Mouse (Mus musculus): ENCODE results near the gene Fzd4.

DNA sequence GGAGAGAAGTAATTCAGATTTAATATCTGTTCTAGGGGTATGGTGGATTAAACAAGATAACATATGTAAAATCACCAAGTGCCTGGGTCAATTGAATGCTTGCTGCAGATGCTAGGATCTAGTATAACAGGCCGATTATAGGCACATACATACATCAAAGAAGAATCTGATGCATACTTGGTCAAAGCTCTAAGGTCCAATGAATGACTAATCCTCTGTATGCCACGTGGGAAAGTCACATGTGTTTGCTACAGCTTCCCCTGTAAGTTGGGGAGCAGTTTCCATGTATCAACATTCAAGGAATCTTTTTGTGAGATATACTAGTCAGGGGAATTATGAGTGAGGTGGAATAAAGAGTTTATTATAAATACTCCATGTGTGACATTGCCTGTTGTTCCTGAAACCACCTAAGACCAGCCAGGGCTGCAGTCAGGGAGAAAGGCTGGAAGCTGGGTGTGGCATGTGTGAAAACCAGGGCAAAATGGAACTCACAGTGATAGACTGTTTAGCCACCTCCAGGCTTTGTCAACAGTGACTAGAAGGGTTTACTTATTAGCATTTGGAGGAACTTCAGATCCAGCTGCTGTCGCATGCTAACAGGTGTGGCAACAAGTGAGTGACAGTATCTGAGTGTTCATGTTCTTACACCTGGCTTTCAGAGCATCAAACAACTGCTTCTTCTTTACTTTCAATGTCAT is 6.2 kb upstream of the Fzd4 start:
- no peak for TF ChIP-seq POLR2A (IDR thresholded peaks at IDR 0.05; ENCODE audit: insufficient read length, low read depth)
- TF ChIP-seq REST (IDR thresholded peaks at IDR 0.05; ENCODE audit: insufficient read depth, insufficient read length): no peak
- no peak for TF ChIP-seq MAX (IDR thresholded peaks at IDR 0.05; ENCODE audit: low read depth)
- peak; percentile 23 for TF ChIP-seq USF1 (IDR thresholded peaks at IDR 0.05; ENCODE audit: low read depth)
- TF ChIP-seq TCF12 (IDR thresholded peaks at IDR 0.05; ENCODE audit: insufficient read depth, poor library complexity, severe bottlenecking): no peak
- TF ChIP-seq MYOG (IDR thresholded peaks at IDR 0.05; ENCODE audit: control insufficient read depth in 1 of 3, insufficient read depth in 1 of 3, insufficient read length in 2 of 3, low read depth in 2 of 3): no peak
- TF ChIP-seq E2F4 (IDR thresholded peaks at IDR 0.05; ENCODE audit: insufficient read depth): no peak

Measured in myocyte (in vitro differentiated cells).